Mouse (Mus musculus) lung, postnatal 0 days (tissue): ENCODE results near the gene Tmco3.

ENCODE experiments used
- CTCF ChIP-seq: IDR thresholded peaks from 2 replicates; pipeline ENCODE4 v1.5.1; 2016; ENCODE audit warnings: antibody characterized with exemption, mild to moderate bottlenecking
- EP300 ChIP-seq: IDR thresholded peaks from 2 replicates; pipeline ENCODE4 v1.6.1; 2016; ENCODE audit warnings: antibody characterized with exemption, mild to moderate bottlenecking, control low read depth

GRCm38 (mm10) chr8:13351593-13351992 lies 63.6 kb downstream of the Tmco3 start:
- TF ChIP-seq CTCF (no peak), EP300 (no peak)
